ENCODE assay signal across 44 mouse cellular contexts in genomic region chr17:24792190-24792589, GRCm38 (mm10). TPM values are rescaled to one million over a fixed set of nuclear protein-coding genes. Genes with fewer than 3 reads are reported as not detected.
"Had no signal": no experiment of that assay in that cellular context is flagged by ENCODE, and none has a peak within 500 bp of the region (broad histone marks: within the 10 kb centered on the region; RNA-seq: fewer than 3 reads in every experiment).

No protein-coding gene starts in this region.

- H3K36me3 ChIP-seq: limb, embryonic 10.5 days; limb, embryonic 12.5 days; limb, embryonic 13.5 days; limb, embryonic 15.5 days; liver, embryonic 12.5 days; liver, embryonic 13.5 days; liver, embryonic 15.5 days; lung, embryonic 15.5 days; midbrain, embryonic 10.5 days; midbrain, embryonic 12.5 days; midbrain, embryonic 13.5 days; midbrain, embryonic 15.5 days; neural tube, embryonic 12.5 days; neural tube, embryonic 13.5 days had no signal

- H3K27ac ChIP-seq: limb, embryonic 10.5 days; limb, embryonic 12.5 days; limb, embryonic 13.5 days; limb, embryonic 15.5 days; liver, embryonic 12.5 days; liver, embryonic 13.5 days; liver, embryonic 14.5 days; liver, embryonic 15.5 days; lung, embryonic 15.5 days; macrophage; midbrain, embryonic 10.5 days; midbrain, embryonic 12.5 days; midbrain, embryonic 13.5 days; midbrain, embryonic 15.5 days; neural tube, embryonic 12.5 days; neural tube, embryonic 13.5 days had no signal

- H3K27me3 ChIP-seq: limb, embryonic 13.5 days; lung, embryonic 15.5 days; midbrain, embryonic 15.5 days; neural tube, embryonic 12.5 days had no signal

- H3K9me3 ChIP-seq: limb, embryonic 10.5 days; limb, embryonic 12.5 days; limb, embryonic 13.5 days; limb, embryonic 15.5 days; liver, embryonic 12.5 days; liver, embryonic 13.5 days; liver, embryonic 15.5 days; lung, embryonic 15.5 days; megakaryocyte, embryonic 14.5 days; midbrain, embryonic 10.5 days; midbrain, embryonic 12.5 days; midbrain, embryonic 13.5 days; midbrain, embryonic 15.5 days; neural tube, embryonic 12.5 days; neural tube, embryonic 13.5 days had no signal

- H3K4me3 ChIP-seq: limb, embryonic 10.5 days; limb, embryonic 12.5 days; limb, embryonic 13.5 days; limb, embryonic 15.5 days; liver, embryonic 12.5 days; liver, embryonic 13.5 days; liver, embryonic 15.5 days; lung, embryonic 15.5 days; megakaryocyte, embryonic 14.5 days; midbrain, embryonic 10.5 days; midbrain, embryonic 12.5 days; midbrain, embryonic 13.5 days; midbrain, embryonic 15.5 days; myocyte; neural tube, embryonic 12.5 days; neural tube, embryonic 13.5 days had no signal

- ATAC-seq: liver, embryonic 12.5 days; lung, postnatal 0 days; midbrain, embryonic 13.5 days; midbrain, embryonic 15.5 days; midbrain, embryonic 16.5 days had no signal

- H3K4me2 ChIP-seq: limb, embryonic 12.5 days; limb, embryonic 13.5 days; limb, embryonic 15.5 days; liver, embryonic 11.5 days; liver, embryonic 12.5 days; liver, embryonic 13.5 days; liver, embryonic 15.5 days; lung, embryonic 14.5 days; lung, embryonic 15.5 days; midbrain, embryonic 11.5 days; midbrain, embryonic 12.5 days; midbrain, embryonic 13.5 days; midbrain, embryonic 15.5 days; neural tube, embryonic 12.5 days; neural tube, embryonic 13.5 days had no signal

- H3K4me1 ChIP-seq: limb, embryonic 10.5 days; limb, embryonic 12.5 days; limb, embryonic 13.5 days; limb, embryonic 15.5 days; liver, embryonic 15.5 days; lung, embryonic 15.5 days; midbrain, embryonic 10.5 days; midbrain, embryonic 12.5 days; midbrain, embryonic 13.5 days; midbrain, embryonic 15.5 days; neural tube, embryonic 12.5 days; neural tube, embryonic 13.5 days had no signal

- DNase-seq: left cerebral cortex, postnatal 4 days; liver, embryonic 13.5 days; lung, adult 18-20 months; lung, adult 2 months; lung, embryonic 14.5 days; lung, postnatal 10 days; lung, postnatal 14 days; lung, postnatal 36 days; lung, postnatal 4 days; midbrain, embryonic 14.5 days had no signal

- H3K9ac ChIP-seq: limb, embryonic 12.5 days; limb, embryonic 13.5 days; limb, embryonic 15.5 days; liver, embryonic 12.5 days; liver, embryonic 13.5 days; liver, embryonic 14.5 days; liver, embryonic 15.5 days; lung, embryonic 14.5 days; lung, embryonic 15.5 days; midbrain, embryonic 12.5 days; midbrain, embryonic 13.5 days; midbrain, embryonic 15.5 days; neural tube, embryonic 12.5 days; neural tube, embryonic 13.5 days had no signal

RNA-seq across cellular contexts. Expression of gene Meiob, which starts 11.9 kb away (rescaled TPM):
- total RNA-seq: left cerebral cortex, postnatal 10 days; left cerebral cortex, postnatal 14 days; left cerebral cortex, postnatal 25 days; left cerebral cortex, postnatal 36 days; left cerebral cortex, postnatal 4 days; megakaryocyte progenitor cell, adult 5-6 weeks; midbrain, postnatal 0 days; monocyte, adult 5-6 weeks had no signal
- polyA plus RNA-seq: limb, embryonic 10.5 days; limb, embryonic 11.5 days; limb, embryonic 12.5 days; limb, embryonic 13.5 days; limb, embryonic 14.5 days; limb, embryonic 15.5 days; lung, adult 2 months; lung, embryonic 14.5 days; lung, embryonic 15.5 days; lung, embryonic 16.5 days; lung, postnatal 0 days; macrophage; midbrain, embryonic 11.5 days; midbrain, embryonic 12.5 days; midbrain, embryonic 13.5 days; midbrain, embryonic 14.5 days; midbrain, embryonic 15.5 days; midbrain, embryonic 16.5 days; myocyte; neural tube, embryonic 11.5 days; neural tube, embryonic 12.5 days; neural tube, embryonic 13.5 days had no signal

RNA-seq across cellular contexts. Expression of gene Hs3st6, which starts 39.4 kb away (rescaled TPM):
- total RNA-seq: left cerebral cortex, postnatal 4 days; megakaryocyte progenitor cell, adult 5-6 weeks; megakaryocyte, adult 5-6 weeks; megakaryocyte-erythroid progenitor cell, adult 5-6 weeks; monocyte, adult 5-6 weeks had no signal
- polyA plus RNA-seq: liver, embryonic 12.5 days; liver, embryonic 13.5 days; macrophage; midbrain, embryonic 14.5 days; midbrain, embryonic 16.5 days; myocyte had no signal
